Mouse (Mus musculus): Measurements from ENCODE around the gene Zcchc7.
A peak's percentile ranks its signal among the peaks of the same experiment; 100 is the strongest.
"Not testable (repeated sequence)": the region's sequence is repeated elsewhere in the genome, so short reads cannot be mapped to it uniquely, and the experiment has no call there.

Gene Zcchc7

DNA sequence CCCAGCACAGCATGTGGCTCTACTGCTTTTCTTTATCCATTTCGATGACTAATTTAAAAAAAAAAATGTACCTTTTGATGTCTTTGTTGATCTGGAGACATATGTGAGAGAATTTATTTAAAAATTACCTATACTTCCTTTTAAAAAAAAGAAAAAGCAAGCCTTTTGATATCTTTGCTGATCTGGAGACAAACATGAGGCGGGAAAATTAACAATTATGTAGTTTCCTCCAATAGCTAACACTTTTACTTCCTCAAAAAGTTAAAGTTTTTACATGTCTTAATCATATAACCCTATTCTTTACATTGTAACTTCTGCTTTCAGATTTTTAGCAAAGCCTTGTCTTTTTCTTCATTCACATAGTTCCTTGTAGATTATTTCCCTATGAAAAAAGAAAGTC is 155.2 kb downstream of the Zcchc7 start:
- DNase-seq (ENCODE audit: low read depth, low spot score), result no peak

- DNase-seq (ENCODE audit: low read depth, low spot score), result no peak
Observed at GRCm38 (mm10) chr4:44917312-44917848, 161.7 kb downstream of the Zcchc7 start.

DNA sequence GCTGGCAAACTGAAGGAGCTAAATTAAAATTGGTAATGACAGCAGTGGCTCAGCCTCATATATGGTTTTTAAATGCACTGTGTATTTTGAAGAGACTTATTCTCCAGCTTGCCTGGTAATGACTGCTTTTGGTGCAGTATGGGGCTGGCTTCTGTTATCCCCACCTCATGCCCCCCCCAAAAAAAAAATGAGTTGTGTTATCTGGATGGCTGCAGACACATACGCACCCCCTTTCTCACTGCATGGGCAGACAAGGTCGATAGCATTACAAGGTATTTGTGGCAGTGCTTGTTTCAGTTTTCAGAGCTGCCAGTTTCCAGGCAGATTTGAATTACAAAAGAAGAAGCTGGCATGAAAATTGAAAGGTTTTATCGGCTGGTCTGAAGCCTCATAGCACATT is 162.2 kb downstream of the Zcchc7 start:
- DNase-seq (ENCODE audit: low read depth, low spot score), result no peak

DNA sequence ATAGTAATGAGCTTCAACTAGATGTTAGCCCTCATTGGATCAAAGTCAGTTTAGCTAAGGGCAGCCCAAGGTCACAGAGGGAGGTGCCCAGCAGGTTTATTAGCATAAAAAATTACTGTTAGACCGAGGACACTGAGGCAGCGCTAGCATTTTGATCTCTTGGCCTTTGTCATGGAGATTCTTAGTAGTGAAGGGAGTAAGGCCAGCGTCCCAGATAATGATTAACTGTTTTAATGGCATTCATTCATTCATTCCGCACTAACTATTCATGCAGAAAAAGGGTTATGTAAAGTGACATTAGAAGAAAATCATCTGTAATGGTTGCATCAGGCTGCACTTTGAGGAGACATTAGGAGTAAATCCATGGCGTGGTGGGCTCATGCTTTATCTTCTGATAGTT is 165.2 kb downstream of the Zcchc7 start:
- peak; percentile 25 for DNase-seq (ENCODE audit: low read depth, low spot score)

- DNase-seq (ENCODE audit: low read depth, low spot score), result no peak
Observed at GRCm38 (mm10) chr4:44922466-44923128, 166.9 kb downstream of the Zcchc7 start.

DNA sequence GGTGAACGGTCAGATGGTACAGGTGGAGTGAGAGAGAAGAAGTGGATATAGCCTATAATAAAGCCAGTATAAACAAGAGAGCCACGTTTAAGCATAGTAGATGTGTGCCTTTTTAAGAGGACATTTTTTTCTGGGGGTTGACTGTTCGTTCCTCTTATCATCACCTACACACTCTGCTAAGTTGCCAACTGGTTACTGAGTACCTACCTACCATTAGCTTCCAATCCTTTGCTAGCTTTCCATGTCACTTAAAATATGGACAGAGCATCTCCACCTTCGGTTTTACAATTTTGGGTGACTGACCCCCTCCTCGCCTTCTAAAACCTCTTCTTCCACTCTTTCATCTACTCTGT is 167.4 kb downstream of the Zcchc7 start:
- DNase-seq (ENCODE audit: low read depth, low spot score), result no peak

DNA sequence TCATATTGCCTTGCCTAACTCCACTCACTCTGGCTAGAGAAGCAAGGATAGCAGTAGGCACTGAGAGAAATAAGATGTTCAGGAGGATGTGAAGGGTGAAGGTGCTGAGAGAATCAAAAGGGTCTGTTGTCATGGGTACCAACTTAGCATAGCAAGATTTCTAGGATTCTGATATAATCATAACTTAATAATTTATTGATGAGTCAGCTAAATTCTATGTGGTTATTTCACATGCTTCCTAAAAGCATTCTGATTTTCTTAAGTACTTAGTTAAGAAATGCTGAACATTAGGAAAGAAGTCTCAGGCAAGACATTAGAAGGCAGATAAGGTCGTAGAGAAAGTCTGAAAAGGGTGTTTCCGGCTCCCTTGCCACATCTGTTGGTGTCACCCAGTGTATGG is 172.3 kb downstream of the Zcchc7 start:
- DNase-seq (ENCODE audit: low read depth, low spot score), result no peak

DNA sequence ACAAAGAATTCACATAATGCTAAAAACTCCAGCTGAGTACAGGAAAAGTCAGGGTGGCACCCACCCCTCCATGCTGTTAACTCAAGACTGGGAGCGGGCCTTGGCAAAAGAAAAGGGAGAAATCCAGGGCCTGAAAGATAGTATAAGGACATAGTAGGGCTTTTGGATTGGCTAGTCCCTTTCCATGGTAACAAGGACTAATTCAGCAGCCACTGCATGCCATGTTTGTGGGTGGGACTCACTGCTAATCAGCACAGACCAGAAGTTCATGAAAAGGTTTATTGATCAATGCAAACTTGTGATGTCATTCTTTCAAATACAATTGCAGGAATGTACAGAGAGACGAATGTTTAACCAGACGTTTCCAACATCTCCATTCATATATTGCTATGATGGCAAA is 173.1 kb downstream of the Zcchc7 start:
- no peak for DNase-seq (ENCODE audit: low read depth, low spot score)

- DNase-seq (ENCODE audit: low read depth, low spot score), result no peak
Observed at GRCm38 (mm10) chr4:44930406-44930805, 174.7 kb downstream of the Zcchc7 start.

DNA sequence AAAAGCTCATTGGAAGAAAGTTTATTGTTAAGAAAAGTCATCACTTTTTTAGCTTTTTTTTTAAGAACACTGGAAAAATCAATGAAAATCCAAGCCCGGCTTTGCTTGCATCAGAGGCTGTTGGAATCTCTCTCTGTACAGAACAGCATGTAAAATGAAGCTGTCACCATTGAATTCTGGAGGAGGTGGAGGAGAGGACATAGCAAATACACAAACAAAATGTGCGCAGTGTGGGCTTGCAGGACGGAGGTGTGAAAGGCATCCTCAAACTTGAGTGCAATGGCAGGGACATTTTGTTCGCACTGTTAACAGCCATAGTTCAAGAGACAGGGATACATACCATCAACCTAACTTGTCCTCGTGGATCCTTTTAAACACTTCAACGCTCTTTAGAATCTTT is 176.1 kb downstream of the Zcchc7 start:
- DNase-seq (ENCODE audit: low read depth, low spot score), result no peak

DNA sequence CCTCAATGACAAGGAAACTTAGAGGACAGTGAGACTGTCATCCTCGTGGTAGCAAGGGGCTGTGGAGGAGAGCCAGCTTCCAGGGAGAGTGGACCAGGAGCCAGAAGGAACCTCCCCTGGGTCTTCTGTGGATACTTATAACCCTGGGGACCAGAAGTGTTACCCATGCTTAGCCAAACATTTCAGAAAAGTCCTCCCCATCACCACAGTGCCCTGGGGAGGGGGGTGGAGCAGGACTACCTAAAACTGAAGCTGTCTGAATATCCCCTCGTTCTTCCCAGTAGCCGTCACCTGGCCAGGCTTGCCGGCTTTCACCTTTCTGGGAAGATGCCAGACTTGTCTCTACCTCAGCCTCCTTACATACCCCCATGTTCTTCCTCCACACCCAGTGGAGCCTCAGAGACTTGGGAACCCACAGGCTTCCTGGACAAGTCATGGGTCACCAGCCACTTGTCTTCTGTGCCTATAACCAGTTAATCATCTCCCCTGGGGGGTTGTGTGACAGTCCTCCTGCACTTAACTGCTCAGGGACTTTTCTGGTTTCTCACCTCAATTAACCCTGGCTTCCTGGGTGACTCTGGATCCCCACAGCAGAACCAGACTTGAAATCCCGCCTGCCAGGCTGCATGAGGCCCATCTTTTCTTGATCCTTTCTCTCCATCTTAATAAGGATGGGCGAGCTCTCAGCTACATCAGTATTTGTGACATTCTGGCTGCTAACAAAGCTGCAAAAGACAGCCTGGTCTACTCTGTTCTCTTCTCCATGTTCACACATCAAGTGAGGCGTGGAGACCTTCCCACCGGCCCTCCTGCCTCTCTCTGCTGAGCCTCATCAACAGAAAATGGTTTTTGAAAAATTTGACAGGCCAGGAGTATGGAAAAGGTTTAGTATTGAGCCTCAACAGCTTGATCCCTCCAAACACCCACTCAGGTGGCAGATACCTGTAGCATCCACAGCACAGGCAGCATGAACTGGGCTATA is 183.0 kb downstream of the Zcchc7 start:
- no peak for DNase-seq (ENCODE audit: low read depth, low spot score)

GRCm38 (mm10) chr4:44939576-44940249 is 184.0 kb downstream of the Zcchc7 start:
- no peak for DNase-seq (ENCODE audit: low read depth, low spot score)

GRCm38 (mm10) chr4:44940286-44940685 is 184.6 kb downstream of the Zcchc7 start:
- no peak for DNase-seq (ENCODE audit: low read depth, low spot score)

DNA sequence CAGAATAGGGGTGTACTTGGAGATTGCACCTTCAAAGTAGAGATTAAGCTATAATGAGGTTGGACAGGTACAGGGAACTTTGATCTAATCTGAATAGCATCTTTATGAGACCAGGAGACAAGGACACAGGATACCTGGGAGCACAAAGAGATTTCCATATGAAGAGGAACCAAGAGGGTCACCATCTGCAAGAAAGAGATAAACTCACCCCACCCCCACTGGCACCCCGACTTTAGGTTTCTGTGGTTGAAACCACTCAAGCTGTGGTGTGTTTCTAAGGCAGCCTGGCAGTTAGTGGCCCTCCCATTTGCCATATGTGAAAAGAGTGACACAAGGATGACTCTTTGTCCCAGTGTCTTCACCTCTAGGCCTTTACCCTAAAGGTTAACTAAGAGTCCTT is 186.6 kb downstream of the Zcchc7 start:
- no peak for DNase-seq (ENCODE audit: low read depth, low spot score)

- no peak for DNase-seq (ENCODE audit: low read depth, low spot score)
Observed at GRCm38 (mm10) chr4:44943480-44943879, 187.8 kb downstream of the Zcchc7 start.

- no peak for DNase-seq (ENCODE audit: low read depth, low spot score)
Observed at GRCm38 (mm10) chr4:44944426-44945075, 188.9 kb downstream of the Zcchc7 start.

DNA sequence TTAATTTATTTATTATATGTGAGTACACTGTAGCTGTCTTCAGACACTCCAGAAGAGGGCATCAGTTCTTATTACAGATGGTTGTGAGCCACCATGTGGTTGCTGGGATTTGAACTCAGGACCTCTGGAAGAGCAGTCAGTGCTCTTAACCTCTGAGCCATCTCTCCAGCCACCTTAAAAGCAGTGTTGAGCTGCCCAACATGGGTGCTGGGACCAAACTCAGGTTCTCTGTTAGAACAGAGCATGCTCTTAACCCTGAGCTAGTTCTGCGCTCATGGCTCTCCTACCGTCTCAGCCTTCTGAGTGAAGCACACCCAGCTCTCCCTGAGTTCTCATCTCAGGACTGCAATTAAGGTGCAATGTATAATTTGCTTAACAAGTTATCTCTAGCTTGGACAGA is 190.4 kb downstream of the Zcchc7 start:
- DNase-seq (ENCODE audit: low read depth, low spot score), result not testable (repeated sequence)

DNA sequence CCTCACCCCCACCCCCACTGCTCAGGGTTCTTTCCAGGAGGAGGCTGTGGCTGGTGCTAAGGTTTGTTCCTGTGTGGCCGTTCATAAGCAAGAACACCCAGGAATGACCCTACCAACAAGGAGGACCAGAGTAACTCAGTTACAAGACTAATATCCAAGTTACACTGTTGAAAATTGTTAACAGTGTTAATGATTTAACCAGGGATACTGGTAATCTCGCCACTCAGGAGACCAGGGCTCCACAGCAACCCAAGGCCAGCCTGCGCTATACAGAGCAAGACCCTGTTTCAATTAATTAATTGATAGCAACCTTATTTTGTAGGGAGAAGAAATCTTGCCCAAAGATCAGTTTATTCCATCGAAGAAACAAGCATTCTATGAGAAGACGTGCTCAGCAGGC is 191.8 kb downstream of the Zcchc7 start:
- DNase-seq (ENCODE audit: low read depth, low spot score), result no peak

DNA sequence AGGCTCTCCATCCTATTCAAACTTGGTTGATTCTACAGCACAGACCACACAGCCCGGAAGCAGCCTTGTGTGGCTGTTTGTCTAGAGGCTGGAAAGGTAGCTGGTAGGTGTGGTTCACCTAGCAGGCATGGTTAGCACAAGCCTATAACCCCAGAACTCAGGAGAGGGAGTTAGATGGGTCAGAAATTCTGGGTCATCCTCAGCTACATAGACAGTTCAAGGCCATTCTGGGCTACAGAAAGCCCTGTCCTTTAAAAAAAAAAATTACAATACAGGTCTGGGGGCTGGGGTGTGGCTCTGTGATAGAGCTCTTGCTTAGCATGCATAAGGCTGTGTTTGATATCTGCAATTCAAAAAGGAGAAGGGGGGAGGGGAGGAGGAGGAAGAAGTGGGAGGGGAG is 192.6 kb downstream of the Zcchc7 start:
- no peak for DNase-seq (ENCODE audit: low read depth, low spot score)

- DNase-seq (ENCODE audit: low read depth, low spot score), result peak; percentile 87
Observed at GRCm38 (mm10) chr4:44953041-44953440, 197.4 kb downstream of the Zcchc7 start.

- peak; percentile 61 for DNase-seq (ENCODE audit: low read depth, low spot score)
Observed at GRCm38 (mm10) chr4:44958776-44959175, 203.1 kb downstream of the Zcchc7 start.

DNA sequence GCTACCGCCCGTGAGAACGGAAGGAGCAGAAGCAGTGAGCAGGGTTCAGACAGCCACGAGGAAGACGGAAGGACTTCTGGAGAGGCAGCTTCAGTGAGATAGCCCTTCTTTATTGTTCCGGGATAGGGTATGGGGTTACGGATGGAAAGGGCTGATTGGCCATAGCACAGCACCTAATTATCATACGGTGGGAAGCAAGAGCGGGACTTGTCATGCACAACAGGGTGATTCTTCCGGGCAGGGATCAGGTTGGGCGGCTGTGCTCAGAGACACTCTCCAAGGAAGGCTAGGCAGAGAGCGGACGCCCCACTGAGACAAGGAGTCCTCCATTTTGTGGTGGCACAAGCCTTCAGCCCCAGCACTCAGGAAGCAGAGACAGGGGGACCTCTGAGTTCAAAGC is 203.5 kb downstream of the Zcchc7 start:
- DNase-seq (ENCODE audit: low read depth, low spot score), result peak; percentile 91

Data from ZHBTc4 (cell line).